Mouse (Mus musculus): ENCODE results near the gene Dennd4b. TPM values are rescaled to one million over a fixed set of nuclear protein-coding genes. Genes with fewer than 3 reads are reported as not detected.

Gene Dennd4b
- total RNA-seq, 2 experiments from 2014 or later, result 28.2 to 29.4 TPM

DNA sequence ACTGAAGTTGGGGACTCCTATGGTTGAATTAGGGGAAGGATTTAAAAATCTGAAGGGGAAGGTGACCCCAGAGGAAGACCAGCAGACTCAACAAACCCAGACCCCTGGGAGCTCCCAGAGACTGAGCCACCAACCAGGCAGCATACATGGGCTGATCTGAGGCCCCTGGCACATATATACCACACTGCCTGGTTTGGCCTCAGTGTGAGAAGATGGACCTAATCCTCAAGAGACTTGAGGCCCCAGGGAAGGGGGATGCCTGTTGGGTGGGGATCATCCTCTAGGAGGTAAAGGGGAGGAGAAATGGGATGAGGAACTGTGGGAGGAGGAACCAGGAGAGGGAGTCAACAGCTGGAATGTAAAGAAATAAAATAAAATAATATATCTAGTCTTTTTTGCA is 49.3 kb downstream of the Dennd4b start:
- intact Hi-C loops (cut with DNase I), result no loop called here
- no peak for DNase-seq (ENCODE audit: low spot score in 2 of 2)

DNA sequence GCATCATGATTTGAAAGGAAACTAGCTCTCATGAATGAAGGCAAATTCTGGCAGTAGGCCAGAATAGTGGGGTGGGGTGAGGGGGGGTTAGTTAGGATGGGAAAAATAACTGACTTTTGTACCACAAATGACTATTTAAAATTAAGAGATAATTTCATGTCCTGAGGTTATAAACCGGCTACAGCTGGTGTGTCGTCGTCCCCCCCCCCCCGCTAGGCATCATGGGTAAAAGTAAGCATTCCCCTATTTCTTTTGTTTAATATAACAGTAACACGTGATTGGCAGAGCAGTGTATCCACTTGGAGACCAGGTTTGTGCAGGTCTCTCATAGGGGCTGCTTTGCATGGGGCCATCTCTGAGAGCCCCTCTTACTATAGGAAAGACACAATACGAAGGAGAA is 57.3 kb downstream of the Dennd4b start:
- intact Hi-C loops (cut with DNase I), result no loop called here
- no peak for DNase-seq (ENCODE audit: low spot score in 2 of 2)

- DNase-seq (ENCODE audit: low spot score in 2 of 2), result peak; percentile 80 to 86
These were observed 58.1 kb downstream of the Dennd4b start for GRCm38 (mm10) chr3:90323119-90323518.

More at GRCm38 (mm10) chr3:90323119-90323518, 58.1 kb downstream of the Dennd4b start:
- intact Hi-C loops (cut with DNase I), result no loop called here

Small RNA genes within 50 kb of the gene (microRNA-seq; reads per million reads assigned to microRNA genes)
- 0 to 0.79 reads per million in 2 experiments for gene Mir7012

Other genes with a start within 250 kb of the Dennd4b start
- 10 to 100 TPM; 77.2 to 78.1 TPM for gene 4933434E20Rik, start 213.5 kb upstream of the Dennd4b start, total RNA-seq (2021)
- gene Ubap2l, start 212.6 kb upstream of the Dennd4b start, total RNA-seq (2021), result 100 to 1,000 TPM; 191 to 205 TPM
- 100 to 1,000 TPM; 220 to 223 TPM for gene Tpm3, start 192.5 kb upstream of the Dennd4b start, total RNA-seq (2021)
- gene Nup210l, start 161.1 kb upstream of the Dennd4b start, total RNA-seq (2021), result under 1 TPM; 0.38 to 0.55 TPM
- gene Rps27, start 51.5 kb upstream of the Dennd4b start, total RNA-seq (2021), result 100 to 1,000 TPM; 647 to 683 TPM
- 1 to 10 TPM; 5.8 to 5.9 TPM for gene Rab13, start 51.5 kb upstream of the Dennd4b start, total RNA-seq (2021)
- gene Jtb, start 33.6 kb upstream of the Dennd4b start, total RNA-seq (2021), result 10 to 100 TPM; 38.8 to 44.5 TPM
- gene Creb3l4, start 21.7 kb upstream of the Dennd4b start, total RNA-seq (2021), result under 1 TPM in 1 of 2 experiments, not detected in 1; 0.23 TPM
- 10 to 100 TPM; 50.5 to 51.9 TPM for gene Slc39a1, start 17.0 kb upstream of the Dennd4b start, total RNA-seq (2021)
- gene Crtc2, start 11.0 kb upstream of the Dennd4b start, total RNA-seq (2021), result 10 to 100 TPM; 30.5 to 31.6 TPM
- 10 to 100 TPM; 89.0 to 96.0 TPM for gene Gatad2b, start 28.0 kb downstream of the Dennd4b start, total RNA-seq (2021)
- gene Slc27a3, start 124.8 kb downstream of the Dennd4b start, total RNA-seq (2021), result 1 to 10 TPM; 5.1 to 6.2 TPM
- 10 to 100 TPM; 61.4 to 65.3 TPM for gene Ints3, start 168.4 kb downstream of the Dennd4b start, total RNA-seq (2021)
- gene Npr1, start 200.7 kb downstream of the Dennd4b start, total RNA-seq (2021), result 1 to 10 TPM; 3.4 TPM
- 10 to 100 TPM; 88.9 to 91.5 TPM for gene Ilf2, start 210.9 kb downstream of the Dennd4b start, total RNA-seq (2021)
- 10 to 100 TPM; 44.6 to 50.7 TPM for gene Snapin, start 225.8 kb downstream of the Dennd4b start, total RNA-seq (2021)
- 100 to 1,000 TPM; 180 to 184 TPM for gene Chtop, start 244.3 kb downstream of the Dennd4b start, total RNA-seq (2021)
- gene S100a1, start 249.2 kb downstream of the Dennd4b start, total RNA-seq (2021), result 10 to 100 TPM; 83.1 to 85.0 TPM
- gene S100a13, start 249.2 kb downstream of the Dennd4b start, total RNA-seq (2021), result 10 to 100 TPM; 20.4 to 22.3 TPM

Data from left cerebral cortex, postnatal 14 days (tissue).